Mouse (Mus musculus): ENCODE measurements around the gene Tmem131l. TPM values are rescaled to one million over a fixed set of nuclear protein-coding genes. Genes with fewer than 3 reads are reported as not detected.
A peak's percentile ranks its signal among the peaks of the same experiment; 100 is the strongest.

The Tmem131l gene
- polyA plus RNA-seq, 1 experiment from 2014 or later: 86.8 TPM

- no peaks in the 10 kb centered on the region for H3K4me1 ChIP-seq (ENCODE audit: control insufficient read depth, insufficient read depth, low read length)
- no peak overlapping the region for H3K27ac ChIP-seq (replicated peaks; ENCODE audit: low read depth, low read length)
- no peak overlapping the region for H3K9ac ChIP-seq (ENCODE audit: low read length)
- peaks cover 2% of the 10 kb centered on the region; the same call in 1 of the 2 replicates for H3K36me3 ChIP-seq (ENCODE audit: control insufficient read depth, insufficient read depth, low read length)
- H3K9me3 ChIP-seq (ENCODE audit: control insufficient read depth, low read length): no peaks in the 10 kb centered on the region
- H3K4me3 ChIP-seq (ENCODE audit: low read depth, low read length): no peak overlapping the region
- H3K4me2 ChIP-seq (ENCODE audit: low read depth, severe bottlenecking): no peak overlapping the region
- H3K27me3 ChIP-seq (ENCODE audit: control insufficient read depth, insufficient read depth, low read length): no peaks in the 10 kb centered on the region
- WGBS: 75% methylated on average over 8 of the region's 8 CpGs
- DNase-seq (ENCODE audit: low spot score) (no peak), ATAC-seq (ENCODE audit: insufficient number of reproducible peaks, low FRiP score, low TSS enrichment, low read depth) (no peak)
Observed at GRCm38 (mm10) chr3:83947476-83948245, 92.3 kb downstream of the Tmem131l start.

- Histone ChIP-seq H3K36me3 (ENCODE audit: control insufficient read depth, insufficient read depth, low read length) (peaks cover 2% of the 10 kb centered on the region; the same call in 1 of the 2 replicates), H3K9me3 (ENCODE audit: control insufficient read depth, low read length) (no peaks in the 10 kb centered on the region), H3K9ac (ENCODE audit: low read length) (no peak overlapping the region), H3K27me3 (ENCODE audit: control insufficient read depth, insufficient read depth, low read length) (no peaks in the 10 kb centered on the region), H3K27ac (replicated peaks; ENCODE audit: low read depth, low read length) (no peak overlapping the region), H3K4me1 (ENCODE audit: control insufficient read depth, insufficient read depth, low read length) (no peaks in the 10 kb centered on the region), H3K4me3 (ENCODE audit: low read depth, low read length) (no peak overlapping the region), H3K4me2 (ENCODE audit: low read depth, severe bottlenecking) (no peak overlapping the region)
- DNase-seq (ENCODE audit: low spot score): no peak
- WGBS: 84% methylated on average over 1 of the region's 1 CpGs
- ATAC-seq (ENCODE audit: insufficient number of reproducible peaks, low FRiP score, low TSS enrichment, low read depth): no peak
Observed at GRCm38 (mm10) chr3:83946848-83947247, 93.1 kb downstream of the Tmem131l start.

DNA sequence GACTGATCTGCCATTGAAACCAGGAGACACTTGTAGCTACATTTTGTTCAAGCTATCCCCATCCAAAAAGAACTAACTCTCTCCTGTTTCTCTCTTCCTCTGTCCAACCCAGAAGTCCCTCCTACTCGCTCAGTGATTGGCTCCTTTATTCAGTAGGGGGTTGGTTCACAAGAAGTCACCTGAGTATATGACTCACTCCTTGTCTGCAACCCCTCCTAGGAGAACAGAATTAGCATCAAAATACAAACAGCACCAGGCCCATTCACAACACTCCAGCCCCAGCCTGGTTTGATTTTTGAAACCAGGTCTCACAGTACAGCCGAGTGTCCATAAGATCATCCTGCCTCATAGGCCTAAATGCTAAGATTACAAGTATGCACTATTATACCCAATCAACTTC is 96.3 kb downstream of the Tmem131l start:
- 83% methylated on average over 2 of the region's 2 CpGs for WGBS
- no peak overlapping the region for H3K4me3 ChIP-seq (ENCODE audit: low read depth, low read length)
- ATAC-seq (ENCODE audit: insufficient number of reproducible peaks, low FRiP score, low TSS enrichment, low read depth) (no peak), DNase-seq (ENCODE audit: low spot score) (no peak)
- H3K9ac ChIP-seq (ENCODE audit: low read length): no peak overlapping the region
- no peak overlapping the region for H3K4me2 ChIP-seq (ENCODE audit: low read depth, severe bottlenecking)
- no peaks in the 10 kb centered on the region for H3K9me3 ChIP-seq (ENCODE audit: control insufficient read depth, low read length)
- no peaks in the 10 kb centered on the region for H3K4me1 ChIP-seq (ENCODE audit: control insufficient read depth, insufficient read depth, low read length)
- no peaks in the 10 kb centered on the region for H3K27me3 ChIP-seq (ENCODE audit: control insufficient read depth, insufficient read depth, low read length)
- peaks cover 2% of the 10 kb centered on the region; the same call in 1 of the 2 replicates for H3K36me3 ChIP-seq (ENCODE audit: control insufficient read depth, insufficient read depth, low read length)
- no peak overlapping the region for H3K27ac ChIP-seq (replicated peaks; ENCODE audit: low read depth, low read length)

GRCm38 (mm10) chr3:83943212-83943611 is 96.8 kb downstream of the Tmem131l start:
- H3K9ac ChIP-seq (ENCODE audit: low read length): no peak overlapping the region
- ATAC-seq (ENCODE audit: insufficient number of reproducible peaks, low FRiP score, low TSS enrichment, low read depth) (no peak), DNase-seq (ENCODE audit: low spot score) (no peak)
- no peaks in the 10 kb centered on the region for H3K27me3 ChIP-seq (ENCODE audit: control insufficient read depth, insufficient read depth, low read length)
- no peak overlapping the region for H3K4me3 ChIP-seq (ENCODE audit: low read depth, low read length)
- no peaks in the 10 kb centered on the region for H3K4me1 ChIP-seq (ENCODE audit: control insufficient read depth, insufficient read depth, low read length)
- H3K9me3 ChIP-seq (ENCODE audit: control insufficient read depth, low read length): no peaks in the 10 kb centered on the region
- no peak overlapping the region for H3K27ac ChIP-seq (replicated peaks; ENCODE audit: low read depth, low read length)
- H3K4me2 ChIP-seq (ENCODE audit: low read depth, severe bottlenecking): no peak overlapping the region
- WGBS: 87% methylated on average over 4 of the region's 4 CpGs
- H3K36me3 ChIP-seq (ENCODE audit: control insufficient read depth, insufficient read depth, low read length): peaks cover 2% of the 10 kb centered on the region; the same call in 1 of the 2 replicates

GRCm38 (mm10) chr3:83941921-83942320 is 98.1 kb downstream of the Tmem131l start:
- Histone ChIP-seq H3K4me1 (ENCODE audit: control insufficient read depth, insufficient read depth, low read length) (no peaks in the 10 kb centered on the region), H3K4me2 (ENCODE audit: low read depth, severe bottlenecking) (no peak overlapping the region), H3K27me3 (ENCODE audit: control insufficient read depth, insufficient read depth, low read length) (no peaks in the 10 kb centered on the region), H3K4me3 (ENCODE audit: low read depth, low read length) (no peak overlapping the region), H3K9ac (ENCODE audit: low read length) (no peak overlapping the region), H3K9me3 (ENCODE audit: control insufficient read depth, low read length) (no peaks in the 10 kb centered on the region), H3K27ac (replicated peaks; ENCODE audit: low read depth, low read length) (no peak overlapping the region), H3K36me3 (ENCODE audit: control insufficient read depth, insufficient read depth, low read length) (peaks cover 4% of the 10 kb centered on the region)
- ATAC-seq (ENCODE audit: insufficient number of reproducible peaks, low FRiP score, low TSS enrichment, low read depth) (no peak), DNase-seq (ENCODE audit: low spot score) (no peak)
- 89% methylated on average over 4 of the region's 4 CpGs for WGBS

DNA sequence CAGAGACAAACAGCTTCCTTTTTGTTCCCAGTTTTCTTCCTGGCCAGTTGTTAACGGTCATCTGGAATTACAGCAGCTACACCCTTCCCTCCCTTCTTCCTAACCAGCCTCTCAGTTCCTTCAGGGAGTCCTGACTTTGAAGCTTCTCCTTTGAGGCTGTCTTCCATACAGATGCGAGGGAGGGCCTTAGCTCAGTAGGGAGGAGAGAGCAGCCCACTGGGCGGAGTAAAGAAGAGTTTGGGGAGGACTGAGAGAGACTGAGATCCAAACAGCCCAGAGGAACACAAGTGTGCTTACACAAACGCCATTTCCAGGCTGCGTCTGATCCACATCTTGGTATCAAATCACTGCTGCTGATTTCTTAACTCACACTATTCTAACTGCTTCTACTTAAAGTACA is 101.1 kb downstream of the Tmem131l start:
- DNase-seq (ENCODE audit: low spot score) (no peak), ATAC-seq (ENCODE audit: insufficient number of reproducible peaks, low FRiP score, low TSS enrichment, low read depth) (no peak)
- H3K4me2 ChIP-seq (ENCODE audit: low read depth, severe bottlenecking): no peak overlapping the region
- no peaks in the 10 kb centered on the region for H3K27me3 ChIP-seq (ENCODE audit: control insufficient read depth, insufficient read depth, low read length)
- H3K9ac ChIP-seq (ENCODE audit: low read length): no peak overlapping the region
- H3K4me3 ChIP-seq (ENCODE audit: low read depth, low read length): no peak overlapping the region
- H3K9me3 ChIP-seq (ENCODE audit: control insufficient read depth, low read length): no peaks in the 10 kb centered on the region
- WGBS: 30% methylated on average over 5 of the region's 5 CpGs
- peaks cover 5% of the 10 kb centered on the region; the same call in 1 of the 2 replicates for H3K36me3 ChIP-seq (ENCODE audit: control insufficient read depth, insufficient read depth, low read length)
- no peak overlapping the region for H3K27ac ChIP-seq (replicated peaks; ENCODE audit: low read depth, low read length)
- no peaks in the 10 kb centered on the region for H3K4me1 ChIP-seq (ENCODE audit: control insufficient read depth, insufficient read depth, low read length)

GRCm38 (mm10) chr3:83934514-83934913 is 105.5 kb downstream of the Tmem131l start:
- Histone ChIP-seq H3K4me2 (ENCODE audit: low read depth, severe bottlenecking) (no peak overlapping the region), H3K36me3 (ENCODE audit: control insufficient read depth, insufficient read depth, low read length) (peaks cover 14% of the 10 kb centered on the region; the same call in 1 of the 2 replicates), H3K9ac (ENCODE audit: low read length) (no peak overlapping the region), H3K27me3 (ENCODE audit: control insufficient read depth, insufficient read depth, low read length) (no peaks in the 10 kb centered on the region), H3K4me1 (ENCODE audit: control insufficient read depth, insufficient read depth, low read length) (no peaks in the 10 kb centered on the region), H3K9me3 (ENCODE audit: control insufficient read depth, low read length) (no peaks in the 10 kb centered on the region), H3K4me3 (ENCODE audit: low read depth, low read length) (no peak overlapping the region), H3K27ac (replicated peaks; ENCODE audit: low read depth, low read length) (no peak overlapping the region)
- ATAC-seq (ENCODE audit: insufficient number of reproducible peaks, low FRiP score, low TSS enrichment, low read depth): no peak
- 95% methylated on average over 10 of the region's 10 CpGs for WGBS
- no peak for DNase-seq (ENCODE audit: low spot score)

DNA sequence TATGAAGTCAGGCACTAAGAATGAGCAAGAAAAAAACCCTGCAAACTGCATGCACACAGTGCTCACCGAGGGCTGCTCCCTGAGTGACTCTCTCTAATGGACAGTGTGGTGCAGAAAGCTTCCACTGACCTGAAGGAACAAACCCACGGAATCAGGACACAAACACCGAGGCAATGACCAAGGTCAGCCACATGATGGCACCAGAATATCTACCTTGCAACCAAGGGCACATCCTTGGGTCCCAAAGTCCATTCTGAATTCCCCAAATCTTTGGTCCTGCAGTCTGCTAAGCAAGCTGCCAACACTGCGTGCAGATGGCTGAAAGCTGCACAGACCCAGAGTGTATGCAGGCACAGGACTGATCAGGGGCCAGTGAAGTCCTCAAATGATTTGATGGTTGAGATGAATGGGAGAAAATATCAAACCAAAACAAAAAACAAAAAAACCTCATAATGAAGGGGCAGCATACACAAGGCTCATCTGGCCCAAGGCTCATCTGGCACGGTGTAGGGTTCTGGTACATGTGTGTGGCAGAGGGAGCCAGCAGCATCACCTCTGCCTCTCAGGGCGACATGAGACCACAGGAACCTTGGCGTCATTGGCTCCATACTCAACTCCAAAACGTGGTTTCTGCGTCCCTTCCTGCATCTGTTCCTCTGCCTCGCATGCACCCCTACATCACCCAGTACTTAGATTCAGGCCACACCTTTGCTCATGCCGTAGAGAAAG is 124.0 kb downstream of the Tmem131l start:
- no peak for ATAC-seq (ENCODE audit: insufficient number of reproducible peaks, low FRiP score, low TSS enrichment, low read depth)

More for the DNA sequence above, 124.0 kb downstream of the Tmem131l start:
- no peaks in the 10 kb centered on the region for H3K27me3 ChIP-seq (ENCODE audit: control insufficient read depth, insufficient read depth, low read length)
- H3K36me3 ChIP-seq (ENCODE audit: control insufficient read depth, insufficient read depth, low read length): peaks cover 4% of the 10 kb centered on the region; the same call in 1 of the 2 replicates
- H3K4me1 ChIP-seq (ENCODE audit: control insufficient read depth, insufficient read depth, low read length): no peaks in the 10 kb centered on the region
- no peak overlapping the region for H3K9ac ChIP-seq (ENCODE audit: low read length)
- H3K4me3 ChIP-seq (ENCODE audit: low read depth, low read length): no peak overlapping the region
- WGBS: 78% methylated on average over 11 of the region's 11 CpGs
- H3K4me2 ChIP-seq (ENCODE audit: low read depth, severe bottlenecking): no peak overlapping the region
- H3K9me3 ChIP-seq (ENCODE audit: control insufficient read depth, low read length): no peaks in the 10 kb centered on the region
- DNase-seq (ENCODE audit: low spot score): peak; percentile 56
- no peak overlapping the region; the same call in 1 of the 2 replicates for H3K27ac ChIP-seq (replicated peaks; ENCODE audit: low read depth, low read length)
